Mouse (Mus musculus): ENCODE measurements around the gene Smu1. TPM values are rescaled to one million over a fixed set of nuclear protein-coding genes. Genes with fewer than 3 reads are reported as not detected.
A peak's percentile ranks its signal among the peaks of the same experiment; 100 is the strongest.

Smu1 gene
- polyA plus RNA-seq, 1 experiment from 2014 or later: 147 TPM

GRCm38 (mm10) chr4:40784556-40785169, 26.9 kb upstream of the Smu1 start:
- Histone ChIP-seq H3K4me1 (peaks cover 10% of the 10 kb centered on the region), H3K9me3 (no peaks in the 10 kb centered on the region), H3K27me3 (no peaks in the 10 kb centered on the region), H3K4me3 (no peak overlapping the region), H3K36me3 (no peaks in the 10 kb centered on the region), H3K4me2 (no peak overlapping the region), H3K27ac (no peak overlapping the region), H3K9ac (no peak overlapping the region)
- 80% methylated on average over 10 of the region's 10 CpGs for WGBS
- ATAC-seq (ENCODE audit: insufficient number of reproducible peaks, insufficient read depth, low FRiP score, low TSS enrichment, low read depth): no peak

DNA sequence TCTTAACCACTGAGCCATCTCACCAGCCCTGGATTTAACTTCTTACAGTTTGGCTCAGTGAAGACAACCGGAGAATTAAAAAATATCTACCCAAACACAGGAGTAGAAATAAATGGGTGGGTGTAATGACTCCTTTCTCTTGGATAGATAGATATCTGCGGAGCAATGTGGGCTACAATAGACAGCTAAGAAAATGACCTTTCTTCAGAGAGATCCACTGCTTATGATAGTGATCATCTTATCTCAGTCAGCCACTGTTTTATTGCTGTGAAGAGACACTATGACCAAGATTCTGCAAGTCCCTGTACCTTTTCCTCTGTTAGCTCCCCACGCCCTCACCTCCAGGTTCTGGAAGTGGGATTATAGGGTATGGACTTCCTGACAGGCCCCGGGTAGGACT, 25.3 kb upstream of the Smu1 start:
- Histone ChIP-seq H3K27ac (no peak overlapping the region), H3K4me2 (no peak overlapping the region), H3K36me3 (no peaks in the 10 kb centered on the region), H3K9me3 (no peaks in the 10 kb centered on the region), H3K27me3 (no peaks in the 10 kb centered on the region), H3K9ac (no peak overlapping the region), H3K4me1 (peaks cover 10% of the 10 kb centered on the region), H3K4me3 (no peak overlapping the region)
- 90% methylated on average over 4 of the region's 4 CpGs for WGBS
- no peak for ATAC-seq (ENCODE audit: insufficient number of reproducible peaks, insufficient read depth, low FRiP score, low TSS enrichment, low read depth)

GRCm38 (mm10) chr4:40781797-40782495, 24.2 kb upstream of the Smu1 start:
- H3K27me3 ChIP-seq: no peaks in the 10 kb centered on the region
- WGBS: 42% methylated on average over 8 of the region's 8 CpGs
- H3K9me3 ChIP-seq: no peaks in the 10 kb centered on the region
- no peak overlapping the region for H3K4me3 ChIP-seq
- H3K36me3 ChIP-seq: no peaks in the 10 kb centered on the region
- peaks cover 16% of the 10 kb centered on the region for H3K4me1 ChIP-seq
- 0 out of 2 replicates have a peak overlapping the region, but pooled peaks have one; percentile 11 for H3K9ac ChIP-seq
- ATAC-seq (ENCODE audit: insufficient number of reproducible peaks, insufficient read depth, low FRiP score, low TSS enrichment, low read depth): no peak
- H3K27ac ChIP-seq: peak overlapping the region; percentile 48; the same call in 1 of the 2 replicates
- no peak overlapping the region for H3K4me2 ChIP-seq

DNA sequence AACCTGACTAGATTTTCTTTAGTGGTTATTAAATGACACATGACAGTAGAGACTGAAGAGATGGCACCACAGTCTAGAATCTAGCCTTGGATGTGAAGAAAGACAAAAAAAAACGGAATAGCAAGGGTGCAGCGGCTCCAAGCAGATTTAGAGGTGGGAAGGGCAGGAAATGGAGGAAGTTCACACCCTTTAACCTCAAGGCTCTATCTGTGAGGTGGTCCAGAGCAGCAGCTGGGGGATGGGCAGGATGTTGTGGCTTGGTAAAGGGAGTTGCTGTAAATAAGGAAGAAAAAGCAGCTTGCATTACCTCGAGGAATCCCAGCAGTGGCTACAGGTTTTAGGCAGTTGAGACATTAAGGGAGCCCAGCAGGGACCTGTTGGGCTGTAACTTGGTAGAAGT, 23.4 kb upstream of the Smu1 start:
- ATAC-seq (ENCODE audit: insufficient number of reproducible peaks, insufficient read depth, low FRiP score, low TSS enrichment, low read depth): no peak
- Histone ChIP-seq H3K4me2 (no peak overlapping the region), H3K9me3 (no peaks in the 10 kb centered on the region), H3K27ac (no peak overlapping the region), H3K4me1 (peaks cover 18% of the 10 kb centered on the region), H3K36me3 (no peaks in the 10 kb centered on the region), H3K9ac (no peak overlapping the region), H3K4me3 (no peak overlapping the region), H3K27me3 (no peaks in the 10 kb centered on the region)
- 19% methylated on average over 3 of the region's 3 CpGs for WGBS

DNA sequence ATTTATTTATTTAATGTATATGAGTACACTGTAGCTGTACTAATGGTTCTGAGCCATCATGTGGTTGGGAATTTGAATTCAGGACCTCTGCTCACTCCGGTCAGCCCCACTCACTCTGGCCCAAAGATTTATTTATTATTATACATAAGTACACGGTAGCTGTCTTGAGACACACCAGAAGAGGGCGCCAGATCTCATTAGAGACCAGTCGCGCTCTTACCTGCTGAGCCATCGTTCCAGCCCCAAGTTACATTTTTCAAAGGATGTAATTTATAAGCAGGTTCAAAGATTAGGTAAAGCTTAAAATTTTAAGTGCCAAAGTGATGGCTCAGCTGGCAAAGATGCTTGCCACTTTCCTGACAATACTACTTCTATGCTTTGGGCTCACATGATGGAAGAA, 20.9 kb upstream of the Smu1 start:
- WGBS: 82% methylated on average over 6 of the region's 6 CpGs

GRCm38 (mm10) chr4:40777116-40777515, 19.4 kb upstream of the Smu1 start:
- H3K36me3 ChIP-seq: no peaks in the 10 kb centered on the region
- no peak overlapping the region; the same call in 1 of the 2 replicates for H3K9ac ChIP-seq
- 25% methylated on average over 2 of the region's 2 CpGs for WGBS
- H3K27ac ChIP-seq: 0 out of 2 replicates have a peak overlapping the region, but pooled peaks have one; percentile 11
- ATAC-seq (ENCODE audit: insufficient number of reproducible peaks, insufficient read depth, low FRiP score, low TSS enrichment, low read depth): no peak
- no peak overlapping the region; the same call in 1 of the 2 replicates for H3K4me2 ChIP-seq
- H3K4me1 ChIP-seq: peaks cover 37% of the 10 kb centered on the region
- no peaks in the 10 kb centered on the region for H3K27me3 ChIP-seq
- no peak overlapping the region for H3K4me3 ChIP-seq
- no peaks in the 10 kb centered on the region for H3K9me3 ChIP-seq

More for the DNA sequence above, 20.9 kb upstream of the Smu1 start:
- Histone ChIP-seq H3K4me3 (no peak overlapping the region), H3K27me3 (no peaks in the 10 kb centered on the region), H3K9ac (no peak overlapping the region), H3K27ac (no peak overlapping the region), H3K9me3 (no peaks in the 10 kb centered on the region), H3K36me3 (no peaks in the 10 kb centered on the region), H3K4me1 (peaks cover 33% of the 10 kb centered on the region), H3K4me2 (no peak overlapping the region)
- ATAC-seq (ENCODE audit: insufficient number of reproducible peaks, insufficient read depth, low FRiP score, low TSS enrichment, low read depth): no peak

DNA sequence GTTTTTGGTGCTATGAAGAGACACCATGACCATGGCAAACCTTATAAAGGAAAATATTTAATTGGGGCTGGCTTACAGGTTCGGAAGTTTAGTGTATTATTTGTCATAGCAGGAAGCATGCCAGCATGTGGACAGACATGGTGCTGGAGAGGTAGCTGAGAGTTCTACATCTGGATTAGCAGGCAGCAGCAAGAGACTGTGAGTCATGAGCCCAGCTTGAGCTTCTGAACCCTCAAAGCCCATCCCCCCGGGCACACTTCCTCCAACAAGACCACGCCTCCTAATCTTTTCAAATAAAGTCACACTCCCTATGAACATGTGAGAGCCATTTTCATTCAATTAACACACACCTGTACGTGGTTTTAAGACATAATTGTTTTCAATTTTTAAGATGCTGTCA, 18.7 kb upstream of the Smu1 start:
- ATAC-seq (ENCODE audit: insufficient number of reproducible peaks, insufficient read depth, low FRiP score, low TSS enrichment, low read depth): no peak
- peaks cover 32% of the 10 kb centered on the region for H3K4me1 ChIP-seq
- WGBS: 62% methylated on average over 4 of the region's 4 CpGs

DNA sequence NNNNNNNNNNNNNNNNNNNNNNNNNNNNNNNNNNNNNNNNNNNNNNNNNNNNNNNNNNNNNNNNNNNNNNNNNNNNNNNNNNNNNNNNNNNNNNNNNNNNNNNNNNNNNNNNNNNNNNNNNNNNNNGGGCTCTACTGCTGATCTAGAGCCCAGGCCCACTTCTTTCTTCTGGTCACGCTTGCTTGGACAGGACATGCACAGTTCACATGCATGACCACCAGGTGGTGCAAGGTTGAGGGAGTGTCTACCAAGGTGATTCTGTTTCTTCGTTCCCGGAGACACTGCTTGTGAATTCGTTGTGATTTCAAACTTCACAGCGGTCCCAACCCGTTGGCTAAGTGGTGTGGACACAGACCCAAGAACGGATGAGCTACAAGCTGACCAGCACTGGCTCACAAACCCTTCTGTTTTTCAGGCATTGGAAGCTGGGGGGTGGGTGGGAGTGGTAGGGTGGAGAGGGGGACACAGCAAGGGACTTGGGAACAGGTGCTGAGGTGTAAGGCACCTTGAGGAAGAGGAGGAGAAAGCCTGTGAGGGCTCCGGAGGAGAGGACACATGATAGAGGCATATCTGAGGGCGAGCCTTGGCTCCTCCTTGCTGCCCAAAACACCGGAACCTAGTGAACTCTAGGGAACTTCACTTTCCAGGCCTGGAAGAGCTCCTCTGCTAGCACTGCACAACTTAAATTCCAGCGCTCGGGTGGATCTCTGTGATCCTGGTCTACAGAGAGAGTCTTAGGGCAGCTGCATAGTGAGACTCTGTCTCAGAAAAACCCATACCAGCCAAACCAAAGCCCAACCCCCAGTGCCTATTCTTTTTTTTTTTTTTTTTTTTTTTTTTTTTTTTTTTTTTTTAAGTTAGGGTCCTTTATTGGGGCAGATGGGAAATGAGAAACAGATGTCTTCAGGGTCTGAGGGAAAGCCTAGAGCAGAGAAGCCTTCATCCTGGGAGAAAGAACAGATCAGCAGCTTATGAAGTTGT, 16.8 kb upstream of the Smu1 start:
- Histone ChIP-seq H3K4me3 (peak overlapping the region; percentile 20), H3K4me2 (peak overlapping the region; percentile 57), H3K9me3 (no peaks in the 10 kb centered on the region), H3K9ac (peak overlapping the region; percentile 58), H3K4me1 (peaks cover 27% of the 10 kb centered on the region), H3K27ac (peak overlapping the region; percentile 90), H3K36me3 (no peaks in the 10 kb centered on the region), H3K27me3 (no peaks in the 10 kb centered on the region)
- ATAC-seq (ENCODE audit: insufficient number of reproducible peaks, insufficient read depth, low FRiP score, low TSS enrichment, low read depth): 0 out of 2 replicates have a peak, but pooled peaks have one; percentile 21
- 10% methylated on average over 12 of the region's 12 CpGs for WGBS

More for the DNA sequence above, 18.7 kb upstream of the Smu1 start:
- Histone ChIP-seq H3K4me3 (no peak overlapping the region), H3K27me3 (no peaks in the 10 kb centered on the region), H3K9ac (no peak overlapping the region), H3K9me3 (no peaks in the 10 kb centered on the region), H3K4me2 (no peak overlapping the region), H3K27ac (no peak overlapping the region), H3K36me3 (no peaks in the 10 kb centered on the region)

DNA sequence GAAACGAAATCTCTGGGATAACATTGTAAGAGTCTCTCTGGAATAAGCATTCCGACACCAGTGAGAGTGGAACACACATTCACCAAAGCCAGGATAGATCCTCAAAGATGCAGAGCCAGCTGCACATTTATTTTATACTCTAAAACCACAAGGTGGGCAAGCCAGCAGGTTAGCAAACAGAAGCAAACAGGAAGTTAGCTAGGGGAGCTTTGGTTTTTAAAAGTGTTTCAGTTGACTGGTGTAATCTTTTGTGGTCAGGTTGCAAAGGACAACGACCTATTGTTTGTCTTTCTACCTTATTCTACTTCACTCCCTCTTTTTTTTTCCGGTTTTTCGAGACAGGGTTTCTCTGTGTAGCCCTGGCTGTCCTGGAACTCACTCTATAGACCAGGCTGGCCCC, 2.2 kb upstream of the Smu1 start:
- 53% methylated on average over 5 of the region's 5 CpGs for WGBS
- H3K9ac ChIP-seq: no peak overlapping the region
- peaks cover 4% of the 10 kb centered on the region for H3K4me1 ChIP-seq
- no peak overlapping the region for H3K4me3 ChIP-seq
- ATAC-seq (ENCODE audit: insufficient number of reproducible peaks, insufficient read depth, low FRiP score, low TSS enrichment, low read depth): no peak
- peaks cover 6% of the 10 kb centered on the region; the same call in 1 of the 2 replicates for H3K36me3 ChIP-seq
- no peaks in the 10 kb centered on the region for H3K9me3 ChIP-seq
- no peak overlapping the region for H3K4me2 ChIP-seq
- H3K27me3 ChIP-seq: peaks cover 4% of the 10 kb centered on the region; the same call in 1 of the 2 replicates
- H3K27ac ChIP-seq: no peak overlapping the region

DNA sequence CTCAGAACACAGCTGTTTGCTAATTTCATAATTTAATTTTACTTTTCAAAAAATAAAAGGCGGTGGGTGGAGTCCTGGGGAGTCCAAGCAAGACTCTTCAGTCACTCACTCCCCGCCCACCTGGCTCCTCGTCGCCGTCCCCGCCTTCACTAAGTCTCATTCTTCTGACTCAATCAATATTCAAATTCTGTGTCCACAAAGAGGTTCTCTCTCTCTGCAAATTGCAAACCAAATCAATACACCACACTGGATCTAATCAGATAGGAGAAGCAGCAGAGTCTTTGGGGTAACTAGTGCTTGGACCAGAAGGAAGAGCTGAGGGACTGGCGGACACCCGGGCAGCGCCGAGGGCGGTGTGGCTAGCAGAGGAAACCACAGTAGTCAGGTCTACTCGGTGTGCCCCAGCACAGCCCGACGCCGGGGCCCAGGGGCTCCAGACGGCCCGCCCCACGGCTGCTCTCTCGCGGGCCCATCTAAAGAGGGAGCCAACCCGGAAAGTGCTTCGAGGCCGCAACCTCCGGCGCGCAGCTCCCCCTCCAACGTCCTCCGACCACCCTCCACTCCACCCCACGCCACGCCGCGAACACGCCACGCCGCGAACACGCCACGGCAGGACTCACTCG, 455 bp downstream of the Smu1 start:
- Histone ChIP-seq H3K27me3 (peaks cover 4% of the 10 kb centered on the region; the same call in 1 of the 2 replicates), H3K9me3 (no peaks in the 10 kb centered on the region), H3K4me1 (peaks cover 4% of the 10 kb centered on the region), H3K27ac (peak overlapping the region; percentile 58; the same call in 1 of the 2 replicates), H3K4me3 (peak overlapping the region; percentile 99), H3K9ac (peak overlapping the region; percentile 93), H3K36me3 (peaks cover 31% of the 10 kb centered on the region), H3K4me2 (peak overlapping the region; percentile 77)
- ATAC-seq (ENCODE audit: insufficient number of reproducible peaks, insufficient read depth, low FRiP score, low TSS enrichment, low read depth): peak; percentile 62
- WGBS: under 1% methylated on average over 39 of the region's 39 CpGs

- no peak for ATAC-seq (ENCODE audit: insufficient number of reproducible peaks, insufficient read depth, low FRiP score, low TSS enrichment, low read depth)
- H3K4me1 ChIP-seq: no peaks in the 10 kb centered on the region
- 80% methylated on average over 1 of the region's 1 CpGs for WGBS
- H3K27ac ChIP-seq: no peak overlapping the region
- no peak overlapping the region for H3K4me2 ChIP-seq
- no peaks in the 10 kb centered on the region for H3K27me3 ChIP-seq
- H3K4me3 ChIP-seq: no peak overlapping the region
- H3K9ac ChIP-seq: no peak overlapping the region
- peaks cover 73% of the 10 kb centered on the region for H3K36me3 ChIP-seq
- H3K9me3 ChIP-seq: no peaks in the 10 kb centered on the region
Measured at GRCm38 (mm10) chr4:40735351-40735750, 22.4 kb downstream of the Smu1 start.

All from embryonic facial prominence, embryonic 13.5 days (tissue).